Mouse (Mus musculus) bone marrow macrophage, adult 2 months (primary cell): ENCODE results near the gene Pou6f2.

ENCODE experiments used
- CTCF ChIP-seq: IDR thresholded peaks from 2 replicates; pipeline ENCODE4 v1.5.1; 2012; ENCODE audit warnings: low read depth, mild to moderate bottlenecking, low read length, moderate library complexity
- POLR2A ChIP-seq: IDR thresholded peaks from 2 replicates; pipeline ENCODE4 v1.6.1; 2012; ENCODE audit warnings: mild to moderate bottlenecking, low read depth, low read length, borderline replicate concordance

DNA sequence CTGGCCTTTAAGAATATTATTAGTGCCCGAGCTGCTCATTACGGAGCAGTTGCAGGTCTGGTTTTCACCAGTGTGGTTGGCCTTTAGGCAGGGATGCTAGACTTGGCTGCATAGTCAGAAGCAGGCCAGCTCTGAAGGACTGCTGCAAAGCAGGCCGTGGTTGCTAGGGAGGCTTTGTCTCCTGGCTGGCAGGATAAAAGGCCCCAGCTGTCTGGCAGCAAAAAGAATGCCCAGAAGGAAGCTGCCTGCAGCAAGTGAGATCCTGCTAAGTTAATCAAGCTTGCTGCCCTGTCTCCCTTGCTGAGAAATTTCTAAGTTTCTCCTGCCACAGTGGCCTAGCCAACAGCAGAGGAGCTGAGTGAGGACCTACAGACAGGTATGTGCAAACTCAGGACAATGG, 116.4 kb downstream of the Pou6f2 start:
- TF ChIP-seq POLR2A, result no peak
- no peak for TF ChIP-seq CTCF
